Mouse (Mus musculus): ENCODE data around the gene Nemf.
"Not testable (repeated sequence)": the region's sequence is repeated elsewhere in the genome, so short reads cannot be mapped to it uniquely, and the experiment has no call there.

Nemf gene

DNA sequence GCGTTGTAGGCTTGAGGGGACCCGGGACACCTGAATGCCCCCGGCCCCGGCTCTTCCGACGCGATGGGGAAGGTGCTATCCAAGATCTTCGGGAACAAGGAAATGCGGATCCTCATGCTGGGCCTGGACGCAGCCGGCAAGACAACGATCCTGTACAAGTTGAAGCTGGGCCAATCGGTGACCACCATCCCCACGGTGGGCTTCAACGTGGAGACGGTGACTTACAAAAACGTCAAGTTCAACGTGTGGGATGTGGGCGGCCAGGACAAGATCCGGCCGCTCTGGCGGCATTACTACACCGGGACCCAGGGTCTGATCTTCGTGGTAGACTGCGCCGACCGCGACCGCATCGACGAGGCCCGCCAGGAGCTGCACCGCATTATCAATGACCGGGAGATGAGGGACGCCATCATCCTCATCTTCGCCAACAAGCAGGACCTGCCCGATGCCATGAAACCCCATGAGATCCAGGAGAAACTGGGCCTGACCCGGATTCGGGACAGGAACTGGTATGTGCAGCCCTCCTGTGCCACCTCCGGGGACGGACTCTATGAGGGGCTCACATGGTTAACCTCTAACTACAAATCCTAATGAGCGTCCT lies 15.9 kb upstream of the Nemf start:
- DNase-seq (ENCODE audit: low spot score in 2 of 2): peak; percentile 46 to 48

DNA sequence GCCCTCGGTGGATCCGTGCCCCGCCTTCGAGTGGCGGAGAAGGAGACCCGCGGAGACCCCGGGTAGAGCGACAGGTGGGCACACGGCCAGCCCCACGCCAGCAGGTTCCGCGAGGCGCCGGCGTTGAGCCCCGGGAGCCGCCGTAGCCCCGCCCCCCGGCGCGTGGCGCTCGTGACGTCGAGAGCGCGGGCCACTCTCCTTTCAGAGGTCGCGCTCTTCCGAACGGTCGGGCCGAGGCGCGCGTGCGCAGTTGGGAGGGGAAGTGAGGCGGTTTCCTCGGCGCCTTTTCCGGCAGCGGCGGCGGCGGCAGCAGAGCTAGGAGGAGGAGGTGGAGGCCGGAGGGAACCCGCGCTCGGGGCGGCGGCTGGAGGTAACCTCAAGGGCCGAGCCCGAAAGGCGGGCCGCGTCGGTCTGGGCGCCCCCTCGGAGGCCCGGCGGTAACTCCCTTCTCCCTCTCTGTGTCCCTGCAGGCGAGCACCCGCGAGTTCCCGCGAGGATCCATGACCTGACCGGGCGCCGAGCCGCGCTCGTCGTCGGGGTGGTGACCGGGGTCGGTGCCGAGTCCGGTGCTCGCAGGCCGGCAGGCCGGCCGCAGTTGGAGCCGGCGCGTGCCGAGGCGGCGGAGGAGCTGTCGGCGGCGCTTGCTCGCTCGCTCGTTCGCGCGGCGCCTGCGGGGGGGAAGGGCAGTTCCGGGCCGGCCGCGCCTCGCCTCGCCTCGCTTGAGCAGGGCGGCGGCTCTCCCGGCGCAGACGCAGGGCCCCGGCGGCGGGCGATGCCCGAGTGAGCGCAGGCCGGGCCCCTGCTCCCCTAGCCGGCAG lies 15.1 kb upstream of the Nemf start, which contains the start of the genes Arf6 and Gm9887:
Gene Arf6 (plus strand): TSS at position 297 of the 818 bp plus-strand sequence.
Gene Gm9887 (minus strand): TSS at position 605 of the 818 bp plus-strand sequence.
- DNase-seq (ENCODE audit: low spot score in 2 of 2): peak; percentile 97 to 99

DNA sequence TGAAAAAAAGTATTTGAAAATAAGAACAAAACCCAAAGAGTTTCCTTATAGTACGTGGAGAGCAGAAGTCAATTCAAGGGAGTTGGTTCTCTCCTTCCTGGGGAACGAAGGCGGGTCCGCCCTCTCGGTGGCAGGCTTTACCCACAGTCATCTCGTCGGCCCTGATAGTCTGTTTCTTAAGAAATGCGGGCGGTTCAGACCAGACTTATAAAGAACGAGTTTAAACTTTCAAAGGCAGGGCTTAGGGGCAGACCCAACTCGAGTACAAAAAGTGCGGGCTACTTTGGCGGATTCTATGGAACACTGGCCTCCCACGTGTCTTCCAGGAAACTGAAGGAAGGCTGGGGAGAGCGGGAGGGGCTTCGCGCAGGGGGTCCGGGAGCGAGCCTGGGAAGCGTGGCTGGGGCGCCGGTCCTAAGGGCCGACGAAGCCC lies 14.5 kb upstream of the Nemf start:
- DNase-seq (ENCODE audit: low spot score in 2 of 2): no peak

DNA sequence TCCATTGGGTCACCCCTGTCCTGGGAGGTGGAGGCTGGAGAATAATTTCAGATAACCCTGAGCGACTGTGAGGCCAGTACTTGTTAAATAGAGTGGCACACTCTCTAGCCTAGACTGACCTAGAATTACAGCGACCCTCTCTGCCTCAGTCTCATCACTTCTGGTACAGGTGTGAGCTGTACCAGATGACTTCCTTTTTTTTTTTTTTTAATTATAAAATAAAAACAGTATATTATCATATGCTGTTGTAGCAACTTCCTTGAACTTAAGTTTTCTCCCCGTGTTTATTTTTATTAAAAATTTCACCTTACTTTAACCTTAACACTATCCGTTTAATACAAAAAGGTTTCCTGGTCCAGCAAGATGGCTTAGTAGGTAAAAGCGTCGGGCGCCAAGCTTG lies 14.0 kb upstream of the Nemf start:
- DNase-seq (ENCODE audit: low spot score in 2 of 2): no peak

DNA sequence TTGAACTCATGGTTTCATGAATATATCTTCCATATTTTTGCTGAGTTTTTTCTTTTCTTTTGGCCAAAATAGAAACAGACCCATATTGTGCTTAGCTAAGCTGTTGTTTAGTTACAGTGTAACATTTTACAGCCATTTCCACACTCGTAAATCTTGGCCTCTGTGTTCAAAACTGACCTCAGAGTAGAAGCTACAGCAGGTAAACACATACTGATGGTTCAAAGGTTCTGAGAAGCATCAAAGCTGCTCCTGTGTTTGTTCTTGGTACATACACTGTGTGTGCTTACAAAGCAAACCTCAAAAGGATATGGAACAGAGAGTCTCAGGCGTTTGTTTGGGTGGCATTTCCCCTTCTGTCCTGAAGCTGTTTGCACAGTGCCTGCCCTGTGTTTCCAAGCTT lies 10.6 kb upstream of the Nemf start:
- no peak for DNase-seq (ENCODE audit: low spot score in 2 of 2)

DNA sequence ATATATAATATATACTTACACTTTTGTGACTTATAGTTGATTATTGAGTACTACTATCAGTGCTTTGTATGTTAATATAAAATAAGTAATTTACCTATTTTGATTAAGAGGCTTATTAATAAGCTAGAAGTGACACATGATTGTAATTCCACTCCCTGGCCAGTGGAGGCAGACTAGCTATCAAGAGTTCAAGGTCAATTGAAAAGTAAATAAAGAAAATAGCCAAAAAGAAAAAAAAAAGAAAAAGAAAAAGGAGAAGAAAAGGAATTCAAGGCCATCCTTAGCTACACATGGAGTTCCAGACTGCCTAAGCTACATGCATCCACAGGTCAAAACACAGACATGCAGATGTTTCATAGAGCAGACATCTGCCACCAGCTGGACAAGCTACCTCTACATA lies 9.5 kb upstream of the Nemf start:
- no peak for DNase-seq (ENCODE audit: low spot score in 2 of 2)

DNA sequence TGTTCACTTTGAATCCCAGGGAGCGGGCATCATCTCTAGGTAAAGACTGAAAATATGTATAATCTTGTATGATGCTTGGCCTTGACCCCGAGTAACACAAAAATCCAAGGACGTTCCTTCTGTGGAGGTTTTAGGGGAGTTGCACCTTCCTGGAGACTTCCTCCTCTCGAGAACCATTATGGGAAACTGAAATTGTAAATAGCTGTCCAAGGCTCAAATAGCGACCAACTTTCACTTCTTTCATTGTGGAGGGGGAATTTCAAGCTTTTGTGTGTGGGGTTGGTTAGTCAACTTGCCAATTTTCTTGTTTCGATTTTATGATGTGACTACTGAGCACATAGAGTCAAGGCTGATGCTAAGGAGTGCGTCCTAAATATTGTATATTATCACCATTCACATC lies 8.8 kb upstream of the Nemf start:
- DNase-seq (ENCODE audit: low spot score in 2 of 2): no peak

DNA sequence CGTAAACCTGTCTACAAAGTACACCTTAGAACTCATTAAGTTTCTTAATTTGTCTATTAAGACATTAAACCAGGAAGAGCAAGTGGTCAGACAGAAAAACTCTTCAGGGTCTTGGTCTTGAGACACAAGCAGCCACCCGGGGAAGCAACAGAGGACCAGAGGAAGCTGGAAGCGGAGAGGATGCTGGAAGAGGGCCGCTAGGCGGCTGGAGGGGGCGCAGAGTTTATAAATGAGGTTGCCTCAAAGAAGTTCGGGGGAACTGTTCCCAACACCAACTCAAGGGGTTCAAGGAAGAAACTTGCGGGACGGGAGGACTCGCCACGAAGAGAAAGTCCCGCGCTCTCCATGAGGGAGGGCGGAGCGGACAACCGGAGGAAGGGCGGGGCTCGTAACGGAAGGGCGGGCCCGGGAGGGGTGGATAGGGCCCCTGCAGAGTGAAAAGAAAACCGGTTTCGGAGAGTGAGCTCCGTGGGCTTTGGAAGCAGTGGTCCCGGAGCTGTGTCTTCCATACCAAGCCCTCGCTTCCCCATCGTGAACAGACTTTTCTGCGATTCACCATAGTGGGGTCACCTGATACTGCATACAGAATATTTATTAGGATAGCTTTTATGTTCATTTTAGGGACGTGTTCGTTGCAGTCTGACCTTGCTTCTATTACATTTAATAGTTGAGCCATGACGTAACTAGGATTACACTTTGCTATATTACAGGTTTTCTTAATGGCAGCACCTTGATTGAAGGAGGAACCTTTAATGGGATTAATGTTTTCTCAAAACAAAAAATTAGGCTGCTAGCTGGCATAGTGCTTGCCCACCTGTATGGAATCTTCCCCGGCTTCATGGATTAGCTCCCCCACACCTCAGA lies 7.2 kb upstream of the Nemf start:
- peak; percentile 61 to 74 for DNase-seq (ENCODE audit: low spot score in 2 of 2)

DNA sequence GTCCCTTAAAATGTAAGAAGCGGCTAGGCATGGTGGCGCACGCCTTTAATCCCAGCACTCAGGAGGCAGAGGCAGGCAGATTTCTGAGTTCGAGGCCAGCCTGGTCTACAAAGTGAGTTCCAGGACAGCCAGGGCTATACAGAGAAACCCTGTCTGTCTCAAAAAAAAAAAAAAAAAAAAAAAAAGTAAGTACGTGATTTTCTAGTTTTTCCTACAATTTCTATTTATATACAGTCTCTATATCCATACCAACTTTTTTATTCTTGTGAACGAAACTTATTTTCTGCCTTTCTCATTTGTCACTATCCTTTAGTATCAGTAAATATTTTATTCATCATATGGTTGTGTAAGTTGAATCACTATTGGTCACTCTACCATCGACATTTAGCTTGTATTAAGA lies 6.1 kb upstream of the Nemf start:
- not testable (repeated sequence) for DNase-seq (ENCODE audit: low spot score in 2 of 2)

DNA sequence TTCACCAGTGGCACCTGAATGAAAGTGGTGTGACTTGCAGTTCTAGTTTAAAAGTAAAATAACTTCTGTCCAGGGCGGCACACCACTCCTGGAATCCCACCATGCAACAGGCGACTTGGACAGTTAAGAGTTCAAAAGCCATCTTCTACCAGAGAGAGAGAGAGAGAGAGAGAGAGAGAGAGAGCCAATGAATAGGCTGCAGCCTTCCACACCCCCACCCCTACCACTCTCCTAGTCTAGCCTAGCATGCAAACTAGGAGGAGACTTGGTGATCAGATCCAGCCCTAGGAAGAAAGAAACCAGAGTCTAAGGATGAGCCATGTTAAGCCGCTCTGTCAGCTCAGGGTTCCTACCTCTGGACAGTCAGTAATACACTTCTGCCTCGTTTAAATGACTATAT lies 5.4 kb upstream of the Nemf start:
- no peak for DNase-seq (ENCODE audit: low spot score in 2 of 2)

DNA sequence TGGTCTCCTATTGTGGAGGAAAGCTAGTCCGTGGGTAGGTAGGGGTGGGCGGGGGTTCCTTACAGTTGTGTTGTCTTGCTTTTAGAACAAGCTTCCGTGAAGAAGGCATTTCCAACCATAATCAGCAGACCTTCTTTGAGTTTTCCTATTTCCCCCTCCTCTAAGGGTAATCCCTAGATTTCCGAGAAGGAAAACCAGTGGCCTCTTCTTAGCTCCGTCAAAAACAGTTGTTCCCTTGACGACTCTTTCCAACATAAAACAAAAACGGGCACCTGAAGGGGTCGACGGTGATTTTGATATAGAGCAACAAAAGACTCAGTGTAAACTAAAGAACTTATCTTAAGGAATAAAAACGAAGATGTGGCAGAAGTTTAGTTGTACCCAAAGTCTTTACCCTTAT lies 5.0 kb upstream of the Nemf start:
- no peak for DNase-seq (ENCODE audit: low spot score in 2 of 2)

DNA sequence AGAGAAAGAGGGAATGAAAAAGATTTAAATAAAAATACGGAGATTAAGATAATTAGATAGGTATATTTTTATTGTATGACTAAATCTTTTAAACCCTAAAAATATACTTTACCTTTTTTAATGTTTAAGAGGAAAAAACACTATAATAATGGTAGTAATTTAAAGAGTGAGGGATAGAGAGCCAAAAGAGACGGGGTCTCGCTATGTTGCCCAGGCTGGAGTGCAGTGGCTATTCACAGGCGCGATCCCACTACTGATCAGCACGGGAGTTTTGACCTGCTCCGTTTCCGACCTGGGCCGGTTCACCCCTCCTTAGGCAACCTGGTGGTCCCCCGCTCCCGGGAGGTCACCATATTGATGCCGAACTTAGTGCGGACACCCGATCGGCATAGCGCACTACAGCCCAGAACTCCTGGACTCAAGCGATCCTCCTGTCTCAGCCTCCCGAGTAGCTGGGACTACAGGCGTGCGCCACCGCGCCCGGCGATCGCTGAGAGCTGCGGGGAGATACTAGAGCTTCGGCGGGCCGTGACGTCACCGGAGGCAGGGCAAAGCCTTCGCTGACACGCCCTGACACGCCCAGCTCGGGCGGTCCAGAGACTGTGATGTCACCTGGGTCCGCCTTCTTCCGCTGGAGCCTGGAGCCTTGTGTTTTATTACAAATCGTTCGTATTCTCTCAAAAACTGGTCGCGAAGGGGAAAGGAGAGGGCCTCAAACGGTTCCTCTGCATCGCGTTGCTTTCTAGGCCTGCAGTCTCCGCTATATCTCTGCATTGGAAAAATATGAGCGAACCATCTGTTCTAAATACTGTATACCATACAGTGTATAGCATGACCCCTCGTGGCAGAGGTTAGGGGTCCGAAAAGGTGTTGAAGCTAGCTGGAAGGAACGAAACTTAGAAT lies 4.3 kb upstream of the Nemf start:
- DNase-seq (ENCODE audit: low spot score in 2 of 2): peak; percentile 98 to 99

DNA sequence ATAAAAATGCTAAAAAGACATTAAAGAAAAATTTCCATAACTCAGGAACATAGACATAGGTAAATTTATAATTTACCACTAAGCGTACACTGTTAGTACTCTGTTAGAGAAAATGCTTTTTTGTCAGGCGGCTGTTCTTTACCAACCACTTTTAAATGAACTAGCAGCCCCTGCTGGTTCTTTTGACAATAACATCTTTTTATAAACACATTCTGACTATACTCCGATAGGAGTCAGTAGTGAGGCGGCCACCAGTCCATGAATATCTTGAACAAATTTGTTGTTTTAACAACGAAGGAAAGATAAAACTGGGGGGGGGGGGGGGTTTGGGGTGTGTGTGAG lies 3.7 kb upstream of the Nemf start:
- DNase-seq (ENCODE audit: low spot score in 2 of 2): peak; percentile 34 to 66

DNA sequence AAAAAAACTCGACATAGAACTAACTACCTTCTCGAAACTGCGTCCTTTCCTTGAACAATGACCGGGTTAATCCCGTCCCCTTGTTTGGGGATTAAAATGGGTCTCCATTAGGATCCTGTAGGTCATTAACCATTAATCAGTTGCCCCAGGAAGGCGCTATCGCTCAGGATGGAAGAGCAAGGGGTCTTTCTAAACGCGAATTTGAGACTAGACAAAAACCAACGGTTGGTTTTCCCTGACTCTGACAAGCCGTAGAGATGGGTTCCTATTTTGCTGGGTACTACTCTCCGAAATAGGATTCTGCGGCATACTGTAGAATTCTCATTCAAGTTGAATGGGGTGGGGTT lies 308 bp upstream of the Nemf start:
- DNase-seq (ENCODE audit: low spot score in 2 of 2): peak in 1 of 2 experiments; percentile 24

DNA sequence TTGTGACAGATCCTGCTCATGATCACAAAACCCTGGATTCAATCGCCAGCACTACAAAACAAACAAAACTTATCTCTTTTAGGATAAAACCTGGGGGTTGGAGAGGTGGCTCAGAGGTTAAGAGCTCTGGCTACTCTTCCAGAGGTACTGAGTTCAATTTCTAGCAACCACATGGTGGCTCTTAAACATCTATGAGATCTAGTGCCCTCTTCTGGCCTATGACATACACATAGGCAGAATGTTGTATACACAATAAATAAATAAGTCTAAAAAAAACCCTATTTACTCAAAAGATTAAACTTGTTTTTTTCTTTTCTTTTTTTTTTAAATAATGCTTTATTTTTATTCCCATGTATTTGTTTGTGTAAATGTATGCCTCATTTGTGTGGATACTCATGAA lies 5.3 kb downstream of the Nemf start:
- no peak for DNase-seq (ENCODE audit: low spot score in 2 of 2)

DNA sequence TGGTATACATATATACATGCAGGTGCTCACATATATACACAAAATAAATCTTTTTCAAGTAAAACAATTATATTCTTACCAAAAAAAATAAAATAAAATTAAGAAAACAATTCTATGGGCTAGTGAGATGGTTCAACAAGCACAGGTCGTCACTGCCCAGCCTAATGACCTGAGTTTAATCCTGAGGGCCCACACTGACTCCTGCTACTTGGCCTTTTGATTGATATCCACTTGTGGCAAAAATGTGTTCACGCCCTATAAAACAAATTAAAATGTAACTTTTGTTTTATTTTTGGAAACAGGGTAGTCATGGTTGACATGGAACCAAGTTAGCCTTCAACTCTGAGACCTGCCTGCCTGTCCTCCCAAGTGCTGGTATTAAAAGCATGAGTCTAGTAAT lies 7.0 kb downstream of the Nemf start:
- no peak for DNase-seq (ENCODE audit: low spot score in 2 of 2)

DNA sequence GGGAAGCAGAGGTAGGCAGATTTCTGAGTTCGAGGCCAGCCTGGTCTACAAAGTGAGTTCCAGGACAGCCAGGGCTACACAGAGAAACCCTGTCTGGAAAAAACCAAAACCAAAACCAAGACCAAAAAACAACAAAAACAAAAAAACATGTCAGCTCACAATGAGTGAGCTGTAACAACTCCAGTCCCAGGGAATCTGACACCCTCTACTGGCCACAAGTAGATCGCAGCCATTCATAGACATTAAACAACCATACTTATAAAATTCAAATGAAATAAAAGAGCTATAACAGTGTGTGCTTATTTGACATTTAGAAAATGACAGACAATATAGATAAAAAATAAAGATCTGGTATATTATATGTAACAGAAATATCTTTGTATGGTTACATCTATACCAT lies 23.4 kb downstream of the Nemf start:
- DNase-seq (ENCODE audit: low spot score in 2 of 2): peak in 1 of 2 experiments; percentile 28

DNA sequence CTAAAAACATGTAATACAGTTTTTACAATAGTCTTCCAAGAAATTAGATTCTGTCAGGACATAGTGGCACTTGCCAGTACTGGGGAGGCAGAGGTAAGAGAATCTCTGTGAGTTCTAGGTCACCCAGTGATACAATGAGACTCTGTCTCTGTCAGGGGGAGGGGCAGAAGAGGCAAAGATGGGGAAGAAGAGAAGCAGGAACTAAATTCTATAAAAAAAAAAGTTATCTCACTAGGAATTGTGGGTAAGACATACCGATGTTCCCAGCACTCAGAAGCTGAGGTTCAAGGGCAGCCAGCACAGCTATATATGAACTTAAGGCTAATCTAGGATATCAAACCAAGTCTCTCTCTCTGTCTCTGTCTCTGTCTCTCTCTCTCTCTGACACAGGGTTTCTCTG lies 24.8 kb downstream of the Nemf start:
- DNase-seq (ENCODE audit: low spot score in 2 of 2): no peak

DNA sequence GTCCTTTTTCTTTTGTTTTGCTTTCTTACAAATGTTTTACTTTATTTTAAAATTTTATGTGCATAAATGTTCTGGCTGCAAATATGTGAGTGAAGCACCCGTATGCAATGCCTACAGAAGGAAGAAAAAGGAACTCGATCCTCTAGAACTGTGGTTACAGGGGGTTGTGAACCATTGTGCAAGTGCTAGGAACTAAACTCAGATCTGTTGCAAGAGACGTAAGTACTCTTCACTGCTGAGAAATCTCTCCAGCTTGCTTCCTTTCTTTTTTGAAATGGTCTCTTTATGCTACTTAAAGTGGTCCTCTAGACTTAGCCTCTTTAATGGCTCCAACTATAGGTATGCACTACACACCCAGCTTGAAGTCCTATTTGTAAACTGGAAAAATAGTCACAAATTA lies 25.8 kb downstream of the Nemf start:
- DNase-seq (ENCODE audit: low spot score in 2 of 2): no peak

DNA sequence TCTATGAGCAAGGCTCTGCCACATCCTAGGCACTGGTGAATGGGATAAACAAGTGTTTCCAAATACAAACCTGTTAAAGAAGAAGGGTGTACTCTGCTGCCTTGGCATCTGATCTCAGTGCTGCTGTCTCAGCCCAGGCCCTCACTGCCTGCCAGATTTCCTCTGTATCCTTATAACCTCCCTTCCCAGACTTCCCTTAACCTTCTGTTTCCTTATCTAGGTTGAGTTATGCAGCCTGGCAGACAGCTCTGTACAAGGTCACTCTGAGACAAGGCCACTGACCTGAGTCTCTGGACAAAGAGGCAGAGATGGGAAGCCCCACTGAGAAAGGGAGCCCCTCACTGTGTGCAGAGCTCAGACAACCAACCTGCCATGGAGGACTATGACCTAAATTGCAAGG lies 38.5 kb downstream of the Nemf start:
- no peak for DNase-seq (ENCODE audit: low spot score in 2 of 2)

DNA sequence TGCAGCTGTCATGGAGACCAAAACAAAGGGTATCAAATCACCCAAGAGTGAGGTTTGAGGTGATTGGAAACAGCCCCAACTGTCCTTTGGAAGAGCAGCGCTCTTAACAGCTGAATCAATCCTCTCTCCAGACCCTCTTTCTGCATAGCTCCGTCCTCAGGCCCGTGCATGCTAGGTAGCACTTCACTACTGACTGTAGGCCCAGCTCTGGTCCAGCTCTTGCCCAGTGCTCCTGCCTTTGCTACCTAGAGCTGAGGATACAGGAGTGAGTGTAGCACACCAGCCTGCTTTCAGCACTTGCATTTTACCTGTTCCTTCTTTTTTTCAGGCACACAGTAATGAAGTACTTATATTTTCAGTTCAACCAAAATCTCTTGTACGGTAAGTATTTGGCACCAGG lies 47.3 kb downstream of the Nemf start:
- no peak for DNase-seq (ENCODE audit: low spot score in 2 of 2)

DNA sequence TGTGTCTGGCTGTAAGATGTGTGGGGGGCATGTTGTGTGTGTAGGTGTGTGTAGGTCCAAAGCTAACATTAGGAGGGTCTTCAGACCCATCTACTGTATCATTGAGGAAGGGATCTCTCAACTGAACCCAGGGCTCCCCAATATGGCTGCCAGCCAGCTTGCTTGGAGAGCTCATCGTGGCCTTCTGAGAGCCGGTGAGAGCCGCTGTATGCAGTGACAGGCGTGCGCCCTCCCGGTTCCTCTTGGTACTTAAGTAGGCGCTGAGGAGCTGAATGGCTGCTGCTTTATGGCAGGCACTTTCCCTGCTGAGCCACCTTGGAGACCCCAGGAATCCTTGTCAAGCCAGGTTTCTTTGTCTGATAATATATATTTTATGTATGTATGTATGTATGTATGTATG lies 50.6 kb downstream of the Nemf start:
- DNase-seq (ENCODE audit: low spot score in 2 of 2): no peak
